8 mouse cellular contexts compared by ENCODE assay signal in genomic region chr19:8871267-8872186, GRCm38 (mm10). TPM values are rescaled to one million over a fixed set of nuclear protein-coding genes. Genes with fewer than 3 reads are reported as not detected.
DNase-seq lines count a peak whose midpoint lies in the region; ATAC-seq and TF ChIP-seq lines count a peak whose summit lies in the region.

Ubxn1 (plus strand) TSS chr19:8871496.

- peaks cover 12% of the 10 kb centered on the region for H3K4me1 ChIP-seq in heart, embryonic 12.5 days (replicated peaks)
- 0 out of 2 replicates have a peak, but pooled peaks cover 5% of the 10 kb centered on the region for H3K4me1 ChIP-seq in kidney, postnatal 0 days (replicated peaks; ENCODE audit: insufficient read depth, low read length)
- H3K4me1 ChIP-seq in liver, embryonic 11.5 days (replicated peaks; ENCODE audit: control insufficient read depth, insufficient read depth, low read length) = peaks cover 9% of the 10 kb centered on the region
- H3K4me1 ChIP-seq in stomach, embryonic 14.5 days (ENCODE audit: control insufficient read depth, insufficient read depth, low read length) = peaks cover 7% of the 10 kb centered on the region

- no peak for TF ChIP-seq CTCF in kidney, postnatal 0 days (IDR thresholded peaks at IDR 0.05; ENCODE audit: low read depth)

- peak; percentile 99 for ATAC-seq in erythroid progenitor cell, adult 5-6 weeks (replicated peaks; ENCODE audit: low FRiP score, poor library complexity, severe bottlenecking)
- peak; percentile 99 for ATAC-seq in heart, embryonic 12.5 days (ENCODE audit: insufficient number of reproducible peaks, low FRiP score)
- peak; percentile 96 for ATAC-seq in kidney, postnatal 0 days (replicated peaks; ENCODE audit: low FRiP score, low read depth)
- ATAC-seq in liver, embryonic 11.5 days (replicated peaks; ENCODE audit: low FRiP score) = peak; percentile 97
- peak; percentile 96 for ATAC-seq in stomach, embryonic 14.5 days (ENCODE audit: insufficient number of reproducible peaks, insufficient read depth, low FRiP score, low read depth)

- H3K4me2 ChIP-seq in heart, embryonic 12.5 days = peak within 1 kb of the TSS; percentile 92
- H3K4me2 ChIP-seq in kidney, postnatal 0 days (ENCODE audit: low read length) = peak within 1 kb of the TSS; percentile 80
- H3K4me2 ChIP-seq in liver, embryonic 11.5 days = peak within 1 kb of the TSS; percentile 96
- H3K4me2 ChIP-seq in stomach, embryonic 14.5 days (replicated peaks; ENCODE audit: low read depth, low read length) = peak within 1 kb of the TSS; percentile 77

- no peaks in the 10 kb centered on the region for H3K9me3 ChIP-seq in heart, embryonic 12.5 days (replicated peaks)
- H3K9me3 ChIP-seq in kidney, postnatal 0 days (replicated peaks; ENCODE audit: low read length) = no peaks in the 10 kb centered on the region
- no peaks in the 10 kb centered on the region for H3K9me3 ChIP-seq in liver, embryonic 11.5 days (ENCODE audit: control insufficient read depth, low read length)
- H3K9me3 ChIP-seq in stomach, embryonic 14.5 days (ENCODE audit: control insufficient read depth, low read depth, low read length) = no peaks in the 10 kb centered on the region

- H3K27ac ChIP-seq in heart, embryonic 12.5 days (ENCODE audit: poor library complexity, severe bottlenecking) = peak within 1 kb of the TSS; percentile 76
- peak within 1 kb of the TSS; percentile 90 for H3K27ac ChIP-seq in kidney, postnatal 0 days
- H3K27ac ChIP-seq in liver, embryonic 11.5 days (ENCODE audit: low read depth, low read length) = peak within 1 kb of the TSS; percentile 89
- peak within 1 kb of the TSS; percentile 77 for H3K27ac ChIP-seq in stomach, embryonic 14.5 days (ENCODE audit: low read length)

- H3K9ac ChIP-seq in heart, embryonic 12.5 days = peak within 1 kb of the TSS; percentile 93
- peak within 1 kb of the TSS; percentile 96 for H3K9ac ChIP-seq in kidney, postnatal 0 days (ENCODE audit: low read depth, low read length)
- H3K9ac ChIP-seq in liver, embryonic 11.5 days (ENCODE audit: low read depth, low read length) = peak within 1 kb of the TSS; percentile 94
- peak within 1 kb of the TSS; percentile 97 for H3K9ac ChIP-seq in stomach, embryonic 14.5 days (replicated peaks; ENCODE audit: low read depth, low read length)

- DNase-seq in CD4-positive helper T cell, adult 2 months (ENCODE audit: low read depth, low spot score) = peak; percentile 94
- DNase-seq in brain, embryonic 18.5 days (ENCODE audit: low read depth, low spot score) = peak; percentile 95
- DNase-seq in kidney, postnatal 0 days (ENCODE audit: low spot score) = peak; percentile 99
- peak; percentile 96 for DNase-seq in liver, embryonic 11.5 days (ENCODE audit: low spot score)
- DNase-seq in naive thymus-derived CD4-positive, alpha-beta T cell, adult 2 months (ENCODE audit: low read depth) = peak; percentile 93

- H3K27me3 ChIP-seq in heart, embryonic 12.5 days (replicated peaks) = no peaks in the 10 kb centered on the region
- H3K27me3 ChIP-seq in kidney, postnatal 0 days (ENCODE audit: insufficient read depth, low read length) = no peaks in the 10 kb centered on the region
- H3K27me3 ChIP-seq in liver, embryonic 11.5 days (replicated peaks; ENCODE audit: control insufficient read depth, insufficient read depth, low read length) = no peaks in the 10 kb centered on the region
- H3K27me3 ChIP-seq in stomach, embryonic 14.5 days (ENCODE audit: control insufficient read depth, insufficient read depth, low read length) = no peaks in the 10 kb centered on the region

- H3K4me3 ChIP-seq in heart, embryonic 12.5 days = peak within 1 kb of the TSS; percentile 84
- peak within 1 kb of the TSS; percentile 96 for H3K4me3 ChIP-seq in kidney, postnatal 0 days (replicated peaks; ENCODE audit: low read depth, low read length)
- peak within 1 kb of the TSS; percentile 95 for H3K4me3 ChIP-seq in liver, embryonic 11.5 days (ENCODE audit: low read depth, low read length)
- H3K4me3 ChIP-seq in stomach, embryonic 14.5 days (ENCODE audit: low read depth, low read length) = peak within 1 kb of the TSS; percentile 64

- 1% methylated on average over 59 of the region's 59 CpGs for WGBS in heart, embryonic 12.5 days
- WGBS in kidney, postnatal 0 days = 1% methylated on average over 51 of the region's 59 CpGs
- 2% methylated on average over 59 of the region's 59 CpGs for WGBS in liver, embryonic 11.5 days
- WGBS in stomach, embryonic 14.5 days = under 1% methylated on average over 55 of the region's 59 CpGs

- H3K36me3 ChIP-seq in heart, embryonic 12.5 days = peaks cover 35% of the 10 kb centered on the region
- H3K36me3 ChIP-seq in kidney, postnatal 0 days (ENCODE audit: insufficient read depth, low read length) = peaks cover 24% of the 10 kb centered on the region
- peaks cover 15% of the 10 kb centered on the region for H3K36me3 ChIP-seq in liver, embryonic 11.5 days (ENCODE audit: control insufficient read depth, insufficient read depth, low read length)
- H3K36me3 ChIP-seq in stomach, embryonic 14.5 days (ENCODE audit: control insufficient read depth, insufficient read depth, low read length) = peaks cover 28% of the 10 kb centered on the region

RNA-seq across cellular contexts. Expression of gene Ubxn1, which starts in this region (rescaled TPM):
- total RNA-seq in erythroid progenitor cell, adult 5-6 weeks (2015; ENCODE audit: low replicate concordance) = 46.1 and 49.9 TPM in 2 replicates
- total RNA-seq in erythroid progenitor cell, adult 5-6 weeks (2017; ENCODE audit: low replicate concordance) = 73.1 and 101 TPM in 2 replicates
- 138 and 142 TPM in 2 replicates for polyA plus RNA-seq in heart, embryonic 12.5 days (2016; fragmentation: Nextera tagmentation; extraction: Ambion mirVana)
- 195 and 206 TPM in 2 replicates for polyA plus RNA-seq in kidney, postnatal 0 days (2015; fragmentation: Nextera tagmentation; extraction: Ambion mirVana)
- 198 and 204 TPM in 2 replicates for polyA plus RNA-seq in liver, embryonic 11.5 days (2014; fragmentation: Nextera tagmentation; extraction: Ambion mirVana)
- polyA plus RNA-seq in stomach, embryonic 14.5 days (2014; fragmentation: Nextera tagmentation; extraction: Ambion mirVana) = 154 and 162 TPM in 2 replicates

Comparison
In these comparisons a context has a peak if more than half of its experiments do, and no peak if none do; other contexts are left out.
1. Peak in every context shown above with its lines: DNase-seq, ATAC-seq, H3K4me3 ChIP-seq and H3K27ac ChIP-seq.